Mouse (Mus musculus) layer of hippocampus, adult 11-12 months (tissue): ENCODE results near the gene Hck.

ENCODE experiments used
- DNase-seq: peaks from one replicate; pipeline ENCODE4 v3.0.0; 2022; ENCODE audit warnings: low spot score

Hck gene

DNA sequence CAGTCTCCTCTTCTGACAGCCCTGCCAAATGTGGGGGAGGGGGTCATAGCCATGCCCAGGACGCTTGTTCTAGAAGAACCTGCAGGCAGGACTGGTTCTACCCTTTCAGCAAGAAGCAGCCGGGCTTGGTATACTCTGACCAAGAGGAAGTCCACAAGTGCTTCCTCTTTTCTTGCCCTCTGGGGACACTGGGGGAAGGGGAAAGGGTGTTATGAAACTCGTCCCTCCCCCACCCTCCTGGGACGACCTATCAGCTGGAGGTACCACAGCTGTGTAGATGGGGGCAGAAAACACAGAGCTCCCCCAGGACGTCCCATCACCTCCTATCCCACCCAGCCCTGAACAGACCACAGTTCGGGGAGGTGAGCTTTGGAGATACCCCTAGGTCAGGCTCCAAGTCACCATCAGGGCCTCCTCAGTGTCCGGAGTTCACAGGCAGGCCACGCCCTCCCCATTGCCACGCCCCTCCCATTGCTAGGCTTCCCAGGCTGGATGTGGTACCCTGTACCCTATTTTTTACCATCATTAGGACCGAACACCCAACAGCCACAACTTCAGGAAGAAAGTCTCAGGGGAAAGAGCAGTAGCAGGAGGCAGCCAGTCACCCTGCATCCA lies 17.6 kb upstream of the Hck start:
- DNase-seq, result peak; percentile 56

DNA sequence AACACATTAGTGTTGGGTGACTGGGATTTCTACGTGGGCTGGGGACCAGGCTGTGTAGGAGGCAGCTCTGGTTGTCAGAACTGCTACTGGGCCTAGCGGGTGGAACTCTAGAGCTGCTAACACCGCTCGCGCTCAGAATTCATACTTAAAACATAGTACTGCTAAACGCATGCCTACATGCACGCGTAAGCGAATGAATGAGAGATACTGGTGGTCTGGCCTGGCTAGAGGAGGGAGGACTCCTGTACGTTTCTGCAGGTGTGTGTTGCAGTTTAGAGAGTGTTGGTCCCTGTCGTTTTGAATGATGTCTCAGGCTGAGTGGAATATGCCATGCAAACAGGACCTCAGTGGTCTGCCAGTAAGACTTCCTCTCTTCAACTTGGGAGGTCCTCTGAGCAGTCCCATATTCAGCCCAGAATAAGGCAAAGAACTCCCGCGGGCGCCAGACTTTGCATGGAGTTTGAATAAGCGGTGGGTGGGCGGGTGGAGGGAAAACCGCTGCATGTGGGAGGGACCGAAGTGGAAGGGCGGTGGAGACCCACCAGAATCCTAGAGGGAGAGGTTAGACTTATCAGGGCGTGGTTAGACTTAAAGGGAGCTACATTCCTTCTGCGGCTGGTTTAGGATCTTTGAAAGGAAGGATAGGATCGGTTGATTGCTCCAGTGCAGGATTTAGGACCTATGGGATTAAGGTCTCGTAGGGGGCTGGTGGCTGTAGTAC lies 1.1 kb upstream of the Hck start:
- no peak for DNase-seq

DNA sequence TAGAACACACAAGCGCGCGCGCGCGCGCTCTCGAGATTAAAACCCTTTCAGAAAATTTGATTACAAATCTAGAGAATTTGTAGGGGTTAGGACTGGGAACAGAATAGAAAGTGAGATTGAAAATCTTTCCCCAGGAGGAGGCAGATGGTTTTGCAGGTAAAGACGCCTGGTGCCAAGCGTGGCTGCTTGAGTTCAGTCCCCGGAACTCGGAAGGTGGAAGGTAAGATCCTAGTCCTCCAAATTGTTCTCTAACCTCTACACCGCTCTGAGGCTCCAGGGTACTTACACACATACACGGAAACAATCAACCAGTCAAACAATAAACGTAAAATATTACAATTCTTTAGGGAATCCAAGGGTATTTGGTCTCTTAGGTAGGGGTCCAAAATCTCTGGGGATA lies 466 bp upstream of the Hck start:
- no peak for DNase-seq

DNA sequence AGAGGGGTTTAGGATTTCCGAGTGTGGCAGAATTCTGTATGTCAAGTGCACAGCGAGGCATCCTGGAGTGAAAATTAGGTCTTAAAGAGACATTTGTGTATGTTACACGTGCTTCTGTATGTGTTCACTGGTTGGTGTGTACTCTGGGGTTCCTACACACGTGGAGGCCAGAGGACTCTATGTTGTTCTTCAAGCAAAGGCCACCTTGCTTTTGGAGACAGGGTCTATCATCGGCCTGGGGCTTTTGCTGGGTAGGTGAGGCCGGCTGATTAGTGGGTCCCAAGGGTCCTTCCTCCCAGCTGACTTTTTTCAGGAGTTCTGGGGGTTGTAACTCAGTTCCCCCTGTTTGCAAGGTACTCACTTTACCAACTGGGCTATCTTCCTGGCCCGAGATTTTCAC lies 1.3 kb downstream of the Hck start:
- DNase-seq, result no peak

DNA sequence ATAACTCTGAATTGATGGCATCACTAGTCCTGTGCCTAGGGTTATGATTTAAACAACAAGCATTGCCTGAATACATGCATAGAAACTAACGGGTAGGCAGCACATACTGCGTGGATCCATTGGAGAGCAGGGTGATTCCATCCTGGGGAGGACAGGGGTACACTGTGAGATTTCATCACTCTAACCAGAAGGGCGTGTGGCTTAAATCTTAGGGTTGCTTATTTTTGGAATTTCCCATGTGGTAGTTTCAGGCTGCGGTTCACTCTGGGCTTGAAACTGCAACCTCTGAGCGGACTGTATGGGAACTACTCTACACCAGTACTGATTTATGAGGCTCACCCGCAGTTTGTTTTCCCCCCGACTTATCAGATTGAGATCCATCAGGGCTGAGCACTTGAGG lies 3.0 kb downstream of the Hck start:
- DNase-seq, result no peak

DNA sequence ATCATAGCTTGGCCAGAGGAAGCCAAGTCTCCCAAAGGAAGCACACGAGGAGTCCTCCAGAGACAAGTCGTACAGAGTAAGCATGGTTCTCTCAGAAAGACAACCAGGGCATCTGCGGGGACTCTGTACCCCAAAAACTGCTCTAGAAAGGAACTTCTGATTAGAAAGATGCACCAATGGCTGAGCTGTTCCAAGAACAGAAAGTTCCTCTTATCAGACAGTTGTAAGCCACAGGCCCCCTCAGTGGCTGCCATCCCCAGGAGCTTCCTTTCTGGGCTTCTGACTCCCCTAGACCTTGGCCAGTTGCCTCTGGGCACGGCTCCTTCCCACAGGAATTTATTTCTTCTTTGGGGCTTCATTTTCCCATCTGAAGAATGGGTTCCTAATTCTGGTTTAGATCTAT lies 7.4 kb downstream of the Hck start:
- DNase-seq, result no peak

DNA sequence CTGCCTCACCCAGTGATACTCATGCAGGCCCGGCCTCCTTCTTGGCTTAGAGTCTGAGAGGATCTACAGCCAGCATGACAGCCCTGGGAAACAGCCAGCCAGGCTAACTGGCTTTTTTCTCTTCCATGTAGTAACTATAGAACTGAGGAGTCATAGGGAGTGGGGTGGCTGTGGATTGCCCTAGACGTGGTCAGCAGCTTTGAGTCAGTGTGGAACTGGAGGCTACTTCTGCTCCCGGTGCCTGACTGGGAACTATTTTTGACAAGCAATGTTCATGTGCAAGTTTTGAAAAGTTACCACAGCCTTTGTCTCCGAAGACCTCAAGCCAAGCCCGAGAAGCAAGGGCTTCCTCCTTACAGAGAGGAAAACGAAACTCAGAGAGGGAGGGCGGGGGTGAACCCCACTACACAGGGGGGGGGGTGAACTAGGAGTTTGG lies 8.8 kb downstream of the Hck start:
- no peak for DNase-seq

DNA sequence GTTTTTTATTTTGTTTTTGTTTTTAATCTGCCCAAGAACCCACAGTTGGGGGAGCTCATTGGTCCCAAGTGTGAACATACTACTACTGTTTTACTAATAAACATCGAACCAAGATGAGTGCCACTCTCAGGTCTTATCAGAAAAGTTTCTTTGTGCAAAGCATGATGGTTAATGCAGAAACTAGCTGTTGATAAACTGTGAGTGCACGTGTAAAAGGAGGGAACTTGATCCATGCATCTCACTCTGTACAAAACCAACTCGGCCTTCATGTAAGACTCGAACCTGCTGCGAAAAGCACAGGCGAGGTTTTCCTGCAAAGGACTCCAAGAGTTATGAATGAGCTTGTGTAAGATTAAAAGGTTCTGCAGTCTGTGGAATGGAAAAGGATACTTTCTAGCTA lies 11.2 kb downstream of the Hck start:
- DNase-seq, result no peak

DNA sequence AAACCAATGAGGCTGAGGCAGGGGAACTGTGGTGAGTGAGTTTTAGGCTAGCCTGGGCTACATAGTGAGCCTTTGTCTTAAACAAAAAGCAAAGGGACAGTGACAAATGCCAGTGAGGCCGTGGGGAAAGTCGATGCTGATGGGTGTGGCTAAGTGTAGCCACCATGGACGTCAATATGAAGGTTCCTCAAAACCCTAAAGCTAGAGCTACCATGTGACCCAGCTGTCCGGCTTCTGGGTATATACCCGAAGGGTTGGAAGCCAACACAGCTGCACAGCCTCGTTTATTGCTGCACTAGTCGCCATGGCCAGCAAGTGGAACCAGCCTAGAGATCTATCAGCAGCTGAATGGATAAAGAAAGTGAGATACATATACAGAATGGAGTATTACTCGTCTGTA lies 11.9 kb downstream of the Hck start:
- DNase-seq, result no peak

DNA sequence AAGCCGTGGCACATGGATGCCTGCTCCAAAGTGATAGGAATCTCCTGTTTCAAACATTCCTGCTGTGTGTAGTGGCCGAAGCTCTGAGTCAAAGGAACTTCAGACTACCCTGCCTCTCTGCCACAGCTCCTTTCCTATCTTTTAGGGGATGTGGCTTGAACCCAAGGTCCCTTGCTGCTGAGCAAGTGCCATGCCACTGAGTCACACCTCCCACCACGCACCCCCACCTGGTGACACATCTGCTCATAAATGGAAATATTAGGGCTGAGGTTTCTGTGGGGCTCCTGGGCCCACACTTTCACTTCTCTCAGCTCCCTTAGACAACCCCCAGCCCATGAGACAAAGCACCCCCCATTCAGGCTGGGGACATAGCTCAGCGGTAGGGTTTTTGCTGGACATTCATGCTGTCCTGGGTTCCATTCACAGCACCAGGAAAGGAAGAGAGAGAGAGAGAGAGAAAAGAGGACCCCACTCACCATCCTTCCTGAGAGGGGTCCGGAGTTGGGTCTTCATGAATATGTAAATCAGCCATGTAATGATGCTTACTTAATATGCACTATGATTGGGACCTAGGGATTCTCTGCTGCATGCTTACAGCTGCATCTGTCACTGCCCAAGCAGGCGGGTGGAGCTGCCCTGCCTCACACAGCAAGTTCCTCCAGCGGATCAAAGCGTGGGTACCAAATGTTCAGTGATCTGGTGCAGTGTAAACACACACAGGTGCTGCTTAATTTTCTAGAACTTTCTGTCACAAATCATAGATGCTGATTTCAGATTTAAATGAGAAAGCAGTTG lies 13.8 kb downstream of the Hck start:
- DNase-seq, result no peak

DNA sequence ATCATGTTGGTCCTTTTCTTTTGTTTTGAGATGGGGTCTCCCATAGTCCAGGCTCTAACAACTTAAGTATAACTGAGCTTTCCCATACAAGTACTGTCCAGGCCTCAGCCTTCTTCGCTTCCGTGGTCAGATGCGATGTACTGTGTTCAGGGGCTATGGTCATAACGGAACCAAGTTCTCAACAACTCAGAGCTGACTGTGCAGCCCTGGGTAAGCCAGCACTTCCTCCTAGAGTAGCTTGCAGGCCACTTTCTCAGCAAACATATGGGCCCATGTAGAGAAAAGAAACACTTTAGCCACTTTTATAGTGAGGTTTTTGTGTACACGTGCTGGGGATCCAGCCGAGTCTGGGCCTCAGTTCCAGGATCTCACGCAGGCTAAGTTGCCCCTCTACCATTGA lies 14.4 kb downstream of the Hck start:
- no peak for DNase-seq

DNA sequence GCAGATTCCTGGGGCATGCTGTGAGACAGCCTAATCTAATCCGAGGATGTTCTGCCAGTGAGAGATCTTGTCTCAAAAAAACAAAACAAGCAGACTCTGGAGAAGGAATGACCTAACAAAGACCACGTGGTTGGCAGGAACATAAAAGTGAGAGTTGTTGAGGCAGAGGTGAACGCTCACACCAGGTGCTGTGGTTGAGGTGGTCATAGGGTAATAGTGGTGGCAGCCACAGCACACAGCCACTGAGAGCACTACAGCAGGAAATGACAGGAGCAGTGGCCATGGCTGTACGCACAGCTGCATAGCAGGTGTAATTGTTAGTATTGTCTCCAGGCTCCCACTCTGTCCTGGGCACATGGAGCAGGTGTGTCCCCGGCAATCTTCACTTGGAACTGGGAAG lies 17.6 kb downstream of the Hck start:
- no peak for DNase-seq

DNA sequence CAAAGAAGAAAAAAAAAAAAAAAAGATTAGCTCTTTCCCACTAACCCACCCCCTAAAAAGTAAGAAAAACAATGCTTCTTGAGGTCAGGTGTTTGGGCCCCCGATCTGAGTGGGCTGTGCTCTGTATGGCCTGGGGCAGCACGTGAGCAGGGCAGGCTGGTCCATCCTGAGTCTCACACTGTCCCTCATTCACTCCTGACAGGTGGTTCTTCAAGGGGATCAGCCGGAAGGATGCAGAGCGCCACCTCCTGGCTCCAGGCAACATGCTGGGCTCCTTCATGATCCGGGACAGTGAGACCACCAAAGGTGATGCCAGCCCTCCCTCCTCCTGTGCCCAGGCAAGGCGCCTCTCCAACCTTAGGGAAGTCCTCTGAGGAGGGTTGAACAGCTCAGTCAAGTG lies 22.8 kb downstream of the Hck start:
- DNase-seq, result no peak

DNA sequence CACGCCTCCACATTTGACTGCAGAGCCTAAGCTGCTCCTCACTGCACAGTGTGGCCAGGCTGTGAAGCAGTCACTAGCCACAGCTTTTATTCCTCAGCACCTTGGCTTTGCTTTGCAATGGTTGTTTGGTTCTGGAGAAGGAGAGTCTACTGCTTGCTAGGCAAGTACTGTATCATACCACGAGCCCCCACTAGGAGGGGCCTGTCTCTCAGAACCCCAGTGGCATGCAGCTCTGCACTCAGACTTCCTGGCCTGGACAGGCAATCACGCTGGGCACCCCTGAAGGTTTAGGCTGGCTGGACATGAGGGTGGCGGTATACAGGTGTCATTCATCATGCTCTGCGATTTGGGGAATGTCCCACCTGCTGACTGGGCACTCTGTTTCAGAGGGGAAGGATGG lies 26.0 kb downstream of the Hck start:
- DNase-seq, result no peak

DNA sequence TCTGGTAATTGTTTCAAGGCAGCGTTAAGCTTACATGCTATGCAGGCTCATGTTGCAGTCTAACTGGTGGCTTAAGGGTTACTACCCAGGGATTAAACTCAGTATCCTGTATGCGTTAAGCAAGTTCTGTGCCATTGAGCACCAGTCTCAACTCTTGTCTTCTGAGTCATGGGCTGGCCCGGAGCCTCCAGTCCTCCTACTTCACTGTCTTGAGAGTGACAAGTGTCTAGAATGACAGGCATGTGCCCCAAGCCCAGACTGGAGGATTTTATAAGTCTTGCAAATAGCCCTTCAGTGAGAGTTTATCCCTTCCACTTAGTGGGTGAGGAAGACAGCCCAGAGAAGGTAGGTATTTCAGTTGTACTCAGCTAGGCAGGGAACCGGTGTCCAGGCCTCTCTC lies 27.9 kb downstream of the Hck start:
- DNase-seq, result no peak

DNA sequence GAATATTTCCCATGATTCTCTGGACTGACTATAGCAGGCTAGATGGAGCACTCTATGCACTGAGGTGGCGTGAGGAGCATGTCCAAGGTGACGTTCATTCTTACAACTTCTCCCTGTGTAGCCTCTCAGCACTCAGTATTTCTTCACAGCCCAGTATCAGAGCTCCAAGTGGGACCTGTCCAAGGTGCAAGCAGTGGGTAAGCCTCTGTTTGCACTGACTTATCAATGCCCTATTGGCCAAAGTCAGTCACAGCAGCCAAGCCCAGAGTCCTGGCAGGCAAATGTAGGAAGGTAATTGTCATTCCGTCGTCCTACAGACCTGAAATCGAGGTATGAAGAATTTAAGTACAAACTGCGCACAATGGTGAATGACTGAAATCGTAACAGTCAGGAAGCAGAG lies 30.9 kb downstream of the Hck start:
- DNase-seq, result no peak

DNA sequence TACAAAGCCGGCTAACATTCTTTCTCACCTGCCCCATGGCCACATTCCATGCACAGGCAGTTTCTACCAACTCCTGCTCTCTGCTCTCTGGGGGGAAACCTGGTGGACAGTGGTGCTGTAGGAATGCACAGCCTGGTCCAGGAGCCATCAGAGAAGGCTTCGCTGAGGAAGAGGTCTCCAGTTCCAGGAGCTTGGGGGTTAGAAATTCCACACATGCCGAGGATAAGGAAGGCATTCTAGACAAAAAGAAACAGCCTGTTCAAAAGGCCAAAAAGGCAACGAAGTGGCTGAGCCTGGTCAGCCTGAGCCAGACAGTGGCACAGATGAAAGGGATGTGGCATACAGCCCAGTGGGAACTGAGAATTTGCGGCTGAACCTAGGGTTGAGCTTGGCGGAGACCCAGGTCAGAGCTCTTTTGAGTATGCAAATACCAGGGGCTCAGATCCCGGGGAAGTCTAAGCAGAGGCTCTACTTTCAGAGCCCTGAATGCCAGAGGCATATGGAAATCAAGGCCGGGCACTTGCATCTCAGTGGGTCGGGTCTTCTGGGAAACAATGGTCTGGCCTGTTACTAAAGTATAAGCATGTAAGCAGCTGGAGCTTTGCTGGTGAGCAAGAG lies 31.8 kb downstream of the Hck start:
- DNase-seq, result peak; percentile 54

DNA sequence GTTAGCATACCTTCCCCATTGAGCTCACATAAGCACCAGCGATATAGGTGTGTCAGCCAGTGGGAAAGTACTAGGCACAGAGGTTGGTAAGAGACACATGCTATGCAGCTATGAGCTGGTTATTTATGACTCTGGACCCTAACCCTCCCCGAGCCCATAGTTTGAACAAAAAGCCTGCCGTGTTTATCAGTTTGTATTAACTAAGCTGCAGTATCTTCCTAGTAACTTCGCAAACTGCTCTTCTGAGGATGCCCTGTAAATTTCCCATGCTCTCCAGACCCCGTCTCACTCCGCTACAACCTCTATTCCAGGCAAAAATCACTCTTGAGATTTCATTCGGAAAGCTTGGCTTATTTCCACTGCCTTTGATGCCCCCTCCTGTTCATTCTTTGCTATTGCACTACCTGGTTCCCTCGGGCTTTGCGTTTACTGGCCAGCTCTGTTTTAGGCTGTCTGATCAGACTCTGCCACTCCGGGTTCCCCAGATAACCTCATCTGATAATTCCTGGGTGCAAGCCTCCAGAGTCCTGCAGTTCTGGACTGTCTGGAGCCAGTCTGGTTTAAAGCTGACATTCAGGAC lies 34.4 kb downstream of the Hck start:
- DNase-seq, result peak; percentile 60

DNA sequence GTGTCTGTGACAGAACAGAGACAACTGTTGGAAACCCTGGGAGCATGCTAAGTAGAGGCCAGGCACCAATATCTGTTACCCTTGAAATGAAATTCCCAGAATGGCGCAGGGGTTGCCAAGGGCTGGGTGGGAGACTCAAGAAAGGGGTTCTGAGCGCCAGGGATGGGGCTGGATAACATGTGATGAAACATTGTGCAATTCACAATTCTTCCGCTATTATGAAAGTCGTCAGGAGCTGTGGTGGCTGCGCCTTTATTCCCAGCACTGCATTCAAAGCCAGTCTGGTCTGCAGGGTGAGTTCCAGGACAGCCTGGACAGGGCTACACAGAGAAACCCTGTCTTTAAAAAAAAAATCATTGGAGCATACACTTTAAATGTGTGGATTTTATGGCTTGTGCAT lies 37.1 kb downstream of the Hck start:
- no peak for DNase-seq

DNA sequence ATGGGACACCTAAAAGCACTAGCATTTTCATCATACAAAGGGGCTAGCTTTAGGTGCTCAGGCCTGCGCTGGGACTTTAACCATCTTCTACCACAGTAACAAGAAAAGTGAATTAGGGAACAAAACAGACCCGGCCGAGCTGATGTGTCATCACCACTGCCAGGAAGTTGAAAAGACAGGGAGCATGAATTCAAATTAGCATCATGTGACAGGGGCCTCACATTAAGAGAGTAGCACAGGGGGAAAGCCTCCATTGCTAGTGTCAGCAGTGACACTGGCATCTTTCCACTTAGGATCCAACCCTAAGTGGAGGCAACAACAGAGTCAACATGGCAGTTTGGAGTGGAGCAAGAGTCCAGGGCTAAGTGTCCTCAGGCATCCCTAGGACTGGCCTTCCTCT lies 39.0 kb downstream of the Hck start:
- DNase-seq, result no peak

DNA sequence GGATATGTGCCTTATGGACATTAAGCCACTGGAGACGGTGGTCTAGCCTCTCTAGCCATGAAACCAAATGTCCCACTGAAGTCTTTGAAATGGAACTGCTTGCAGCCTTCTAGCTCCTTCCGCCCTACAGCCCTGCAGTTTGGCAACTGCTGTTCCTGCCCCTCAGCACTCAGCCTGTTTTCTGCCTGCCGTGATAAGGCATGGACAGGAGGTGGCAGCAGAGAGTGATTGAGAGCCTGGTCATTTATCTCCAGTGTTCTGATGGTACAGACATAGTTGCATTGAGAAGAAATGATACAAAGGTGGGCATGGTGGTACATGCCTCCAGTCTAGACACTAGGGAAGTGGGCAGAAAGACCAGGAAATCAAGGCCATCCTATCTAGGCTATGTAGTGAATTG lies 39.4 kb downstream of the Hck start:
- peak; percentile 69 for DNase-seq

DNA sequence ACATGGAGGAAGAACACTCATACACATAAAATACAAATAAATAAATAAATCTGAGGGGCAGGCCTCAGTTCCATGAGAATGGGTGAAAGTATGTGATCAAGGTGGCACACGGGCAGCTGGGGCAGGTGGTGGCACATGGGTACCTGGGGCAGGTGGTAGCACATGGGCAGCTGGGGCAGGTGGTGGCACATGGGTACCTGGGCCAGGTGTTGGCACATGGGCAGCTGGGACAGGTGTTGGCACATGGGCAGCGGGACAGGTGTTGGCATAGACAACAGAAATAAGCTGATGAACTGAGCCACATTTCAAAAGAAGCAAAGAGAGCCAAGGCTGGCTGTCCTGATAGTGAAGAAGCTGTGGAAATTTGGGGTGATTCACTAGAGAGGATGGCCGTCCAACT lies 41.5 kb downstream of the Hck start:
- DNase-seq, result no peak

DNA sequence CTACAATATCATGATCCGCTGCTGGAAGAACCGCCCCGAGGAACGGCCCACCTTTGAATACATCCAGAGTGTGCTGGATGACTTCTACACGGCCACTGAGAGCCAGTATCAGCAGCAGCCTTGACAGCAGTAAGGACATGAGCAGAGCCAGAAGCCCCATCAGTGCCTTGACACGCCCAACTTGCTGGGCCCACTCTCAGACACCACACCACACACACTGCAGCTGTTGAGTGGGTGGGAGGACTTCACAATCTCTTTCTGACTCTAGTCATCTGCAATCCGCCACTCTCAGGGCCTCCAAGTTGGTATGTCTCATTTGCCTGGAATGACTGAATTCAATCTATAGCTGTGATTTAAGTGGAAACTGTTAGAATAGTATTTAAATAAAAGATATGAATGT lies 42.8 kb downstream of the Hck start:
- no peak for DNase-seq
